Mouse (Mus musculus): ENCODE data around the gene Ghdc.

The Ghdc gene

GRCm38 (mm10) chr11:100770646-100771408 lies at the start of gene Ghdc:
TSS of gene Ghdc (minus strand) at chr11:100770957.
- peak; percentile 79 to 81 for DNase-seq

- no peak for DNase-seq
Observed at GRCm38 (mm10) chr11:100820047-100820446, 49.3 kb upstream of the Ghdc start.

- DNase-seq: no peak
Observed at GRCm38 (mm10) chr11:100819626-100820025, 48.9 kb upstream of the Ghdc start.

- no peak for DNase-seq
Observed at GRCm38 (mm10) chr11:100819048-100819447, 48.3 kb upstream of the Ghdc start.

GRCm38 (mm10) chr11:100818359-100819012 lies 47.7 kb upstream of the Ghdc start:
- no peak for DNase-seq

GRCm38 (mm10) chr11:100817311-100817710 lies 46.6 kb upstream of the Ghdc start:
- peak; percentile 87 to 88 for DNase-seq

GRCm38 (mm10) chr11:100816801-100817200 lies 46.0 kb upstream of the Ghdc start:
- DNase-seq: peak; percentile 82

- no peak for DNase-seq
Observed at GRCm38 (mm10) chr11:100816342-100816741, 45.6 kb upstream of the Ghdc start.

GRCm38 (mm10) chr11:100814498-100814897 lies 43.7 kb upstream of the Ghdc start:
- DNase-seq: no peak

- peak in 1 of 2 experiments; percentile 26 for DNase-seq
Observed at GRCm38 (mm10) chr11:100811132-100811531, 40.4 kb upstream of the Ghdc start.

GRCm38 (mm10) chr11:100810516-100810915 lies 39.8 kb upstream of the Ghdc start:
- DNase-seq: no peak

GRCm38 (mm10) chr11:100806380-100807305 lies 35.9 kb upstream of the Ghdc start:
- no peak for DNase-seq

GRCm38 (mm10) chr11:100805535-100805934 lies 34.8 kb upstream of the Ghdc start:
- no peak for DNase-seq

GRCm38 (mm10) chr11:100804409-100804808 lies 33.7 kb upstream of the Ghdc start:
- DNase-seq: no peak

GRCm38 (mm10) chr11:100799426-100799825 lies 28.7 kb upstream of the Ghdc start:
- DNase-seq: no peak

GRCm38 (mm10) chr11:100796585-100796984 lies 25.8 kb upstream of the Ghdc start:
- no peak for DNase-seq

- no peak for DNase-seq
Observed at GRCm38 (mm10) chr11:100795386-100795785, 24.6 kb upstream of the Ghdc start.

- no peak for DNase-seq
Observed at GRCm38 (mm10) chr11:100791457-100792049, 20.8 kb upstream of the Ghdc start.

GRCm38 (mm10) chr11:100790644-100791043 lies 19.9 kb upstream of the Ghdc start:
- DNase-seq: peak; percentile 83 to 87

GRCm38 (mm10) chr11:100789702-100790101 lies 18.9 kb upstream of the Ghdc start:
- no peak for DNase-seq

GRCm38 (mm10) chr11:100785774-100786173 lies 15.0 kb upstream of the Ghdc start:
- DNase-seq: peak; percentile 67 to 73

- DNase-seq: peak; percentile 60 to 73
Observed at GRCm38 (mm10) chr11:100784286-100784685, 13.5 kb upstream of the Ghdc start.

GRCm38 (mm10) chr11:100782568-100782967 lies 11.8 kb upstream of the Ghdc start:
- DNase-seq: no peak

Data from cerebellum, postnatal 10 days (tissue).